ENCODE assay signal across 9 mouse cellular contexts in the genomic region with DNA sequence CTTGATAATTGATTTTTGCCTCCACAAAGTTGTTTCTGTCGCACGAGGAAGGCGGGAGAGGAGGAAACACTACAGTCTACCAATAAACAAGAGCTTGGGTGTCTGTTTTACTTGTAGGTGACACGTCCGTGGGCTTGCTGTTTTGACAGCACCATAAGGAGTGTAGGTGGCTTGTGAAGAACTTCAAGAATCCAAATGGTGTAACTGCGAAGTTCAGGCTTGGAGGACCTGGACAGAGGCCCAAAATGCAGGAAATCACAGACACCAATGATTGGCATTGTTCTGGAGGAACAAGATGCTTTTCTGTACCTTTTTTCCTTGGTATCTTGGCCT.
A peak's percentile ranks its signal among the peaks of the same experiment; 100 is the strongest.
DNase-seq lines count a peak whose midpoint lies in the region; ATAC-seq and TF ChIP-seq lines count a peak whose summit lies in the region.
"Had no signal": no experiment of that assay in that cellular context is flagged by ENCODE, and none has a peak within 500 bp of the region (broad histone marks: within the 10 kb centered on the region; RNA-seq: fewer than 3 reads in every experiment).

No protein-coding gene starts in this region.

- intact Hi-C loops in heart, postnatal 36 days (cut with DNase I) = loop anchor here (5.0 kb wide), 1 partner anchor 84 kb away; a partner anchor contains a TSS

- TF ChIP-seq CTCF in bone marrow macrophage, adult 2 months (IDR thresholded peaks at IDR 0.05; ENCODE audit: low read depth, low read length) = no peak

- no peaks in the 10 kb centered on the region for H3K27me3 ChIP-seq in heart, embryonic 15.5 days
- no peaks in the 10 kb centered on the region for H3K27me3 ChIP-seq in hindbrain, embryonic 15.5 days
- H3K27me3 ChIP-seq in liver, embryonic 11.5 days (replicated peaks; ENCODE audit: control insufficient read depth, insufficient read depth, low read length) = no peaks in the 10 kb centered on the region
- H3K27me3 ChIP-seq: Patski had no signal

- ATAC-seq in heart, embryonic 15.5 days (replicated peaks; ENCODE audit: insufficient number of reproducible peaks, insufficient read depth, low FRiP score, low read depth) = no peak
- ATAC-seq in hindbrain, embryonic 15.5 days (ENCODE audit: low FRiP score, low read depth) = peak; percentile 40; the same call in 1 of the 2 replicates
- ATAC-seq in liver, embryonic 11.5 days (replicated peaks; ENCODE audit: low FRiP score) = peak; percentile 29
- ATAC-seq in neutrophil, adult 5-6 weeks (ENCODE audit: extremely low read depth, insufficient number of reproducible peaks, low FRiP score, poor library complexity, severe bottlenecking) = 0 out of 2 replicates have a peak, but pooled peaks have one; percentile 1

- whole genome bisulfite sequencing in heart, embryonic 15.5 days = 2% methylated on average over 6 of the region's 6 CpGs
- WGBS in hindbrain, embryonic 15.5 days = 5% methylated on average over 6 of the region's 6 CpGs
- WGBS in liver, embryonic 11.5 days = 4% methylated on average over 6 of the region's 6 CpGs

- peak overlapping the region; percentile 58 for H3K4me3 ChIP-seq in heart, embryonic 15.5 days
- H3K4me3 ChIP-seq in bone marrow macrophage, adult 2 months (ENCODE audit: insufficient read depth, low read length) = peak overlapping the region; percentile 63
- peak overlapping the region; percentile 43 for H3K4me3 ChIP-seq in hindbrain, embryonic 15.5 days
- H3K4me3 ChIP-seq in liver, embryonic 11.5 days (ENCODE audit: low read depth, low read length) = peak overlapping the region; percentile 60

- no peaks in the 10 kb centered on the region for H3K9me3 ChIP-seq in heart, embryonic 15.5 days (replicated peaks)
- no peaks in the 10 kb centered on the region for H3K9me3 ChIP-seq in hindbrain, embryonic 15.5 days
- H3K9me3 ChIP-seq in liver, embryonic 11.5 days (ENCODE audit: control insufficient read depth, low read length) = no peaks in the 10 kb centered on the region

- H3K27ac ChIP-seq in heart, embryonic 15.5 days = peak overlapping the region; percentile 92
- peak overlapping the region; percentile 51 for H3K27ac ChIP-seq in bone marrow macrophage, adult 2 months (ENCODE audit: insufficient read depth, low read depth, low read length)
- peak overlapping the region; percentile 77 for H3K27ac ChIP-seq in hindbrain, embryonic 15.5 days (replicated peaks)
- peak overlapping the region; percentile 71 for H3K27ac ChIP-seq in liver, embryonic 11.5 days (ENCODE audit: low read depth, low read length)

- peak overlapping the region; percentile 85 for H3K4me2 ChIP-seq in heart, embryonic 15.5 days
- peak overlapping the region; percentile 75 for H3K4me2 ChIP-seq in hindbrain, embryonic 15.5 days
- H3K4me2 ChIP-seq in liver, embryonic 11.5 days = peak overlapping the region; percentile 84

- peak overlapping the region; percentile 69 for H3K9ac ChIP-seq in heart, embryonic 15.5 days
- peak overlapping the region; percentile 55 for H3K9ac ChIP-seq in hindbrain, embryonic 15.5 days
- H3K9ac ChIP-seq in liver, embryonic 11.5 days (ENCODE audit: low read depth, low read length) = peak overlapping the region; percentile 75

- H3K36me3 ChIP-seq in heart, embryonic 15.5 days = no peaks in the 10 kb centered on the region
- H3K36me3 ChIP-seq in hindbrain, embryonic 15.5 days = no peaks in the 10 kb centered on the region
- H3K36me3 ChIP-seq in liver, embryonic 11.5 days (ENCODE audit: control insufficient read depth, insufficient read depth, low read length) = no peaks in the 10 kb centered on the region

- DNase-seq in heart, postnatal 36 days = no peak
- no peak for DNase-seq in liver, embryonic 11.5 days (ENCODE audit: low spot score)
- no peak for DNase-seq in c-Kit-positive CD71-positive TER-119-positive erythroid progenitor cells, embryonic 14.5 days (ENCODE audit: low spot score)
- DNase-seq in adrenal gland, postnatal 36 days = no peak

- no peak for TF ChIP-seq POLR2A in bone marrow macrophage, adult 2 months (IDR thresholded peaks at IDR 0.05; ENCODE audit: borderline replicate concordance, low read depth, low read length)

- peaks cover 28% of the 10 kb centered on the region for H3K4me1 ChIP-seq in heart, embryonic 15.5 days (replicated peaks)
- peaks cover 49% of the 10 kb centered on the region for H3K4me1 ChIP-seq in bone marrow macrophage, adult 2 months (ENCODE audit: control insufficient read depth, insufficient read depth, low read length)
- peaks cover 22% of the 10 kb centered on the region for H3K4me1 ChIP-seq in hindbrain, embryonic 15.5 days (replicated peaks)
- peaks cover 14% of the 10 kb centered on the region for H3K4me1 ChIP-seq in liver, embryonic 11.5 days (replicated peaks; ENCODE audit: control insufficient read depth, insufficient read depth, low read length)
